ENCODE assay signal across 13 mouse cellular contexts in genomic region chr17:47796968-47797367, GRCm38 (mm10). TPM values are rescaled to one million over a fixed set of nuclear protein-coding genes. Genes with fewer than 3 reads are reported as not detected.
DNase-seq lines count a peak whose midpoint lies in the region; ATAC-seq and TF ChIP-seq lines count a peak whose summit lies in the region.
"Had no signal": no experiment of that assay in that cellular context is flagged by ENCODE, and none has a peak within 500 bp of the region (broad histone marks: within the 10 kb centered on the region; RNA-seq: fewer than 3 reads in every experiment).

No protein-coding gene starts in this region.

- TF ChIP-seq CTCF in kidney, adult 2 months (conservative IDR thresholded peaks at IDR 0.05; ENCODE audit: insufficient read depth, insufficient read length, low read depth, low read length) = peak; percentile 20; the same call in 1 of the 2 replicates
- TF ChIP-seq CTCF in small intestine, adult 2 months (IDR thresholded peaks at IDR 0.05; ENCODE audit: extremely low read depth, insufficient read length, insufficient replicate concordance, low read depth, low read length) = peak; percentile 30; the same call in 1 of the 2 replicates
- TF ChIP-seq CTCF in hindbrain, postnatal 0 days (IDR thresholded peaks at IDR 0.05; ENCODE audit: low read depth) = no peak; the same call in 1 of the 2 replicates

- H3K36me3 ChIP-seq in kidney, adult 2 months (ENCODE audit: control insufficient read depth, insufficient read depth, low read length) = no peaks in the 10 kb centered on the region
- H3K36me3 ChIP-seq in kidney, embryonic 15.5 days = no peaks in the 10 kb centered on the region
- H3K36me3 ChIP-seq in small intestine, adult 2 months (ENCODE audit: control insufficient read depth, insufficient read depth, low read length) = no peaks in the 10 kb centered on the region; the same call in 1 of the 2 replicates
- H3K36me3 ChIP-seq in hindbrain, postnatal 0 days (ENCODE audit: insufficient read depth, low read length) = no peaks in the 10 kb centered on the region
- H3K36me3 ChIP-seq: embryonic facial prominence, embryonic 13.5 days; forebrain, embryonic 15.5 days; lung, embryonic 15.5 days had no signal

- no peak overlapping the region for H3K4me3 ChIP-seq in kidney, adult 2 months (ENCODE audit: insufficient read depth, low read depth, low read length)
- H3K4me3 ChIP-seq in kidney, embryonic 15.5 days (replicated peaks) = no peak overlapping the region
- H3K4me3 ChIP-seq in small intestine, adult 2 months (ENCODE audit: low read depth, low read length) = no peak overlapping the region
- H3K4me3 ChIP-seq in hindbrain, postnatal 0 days (ENCODE audit: low read length) = no peak overlapping the region
- H3K4me3 ChIP-seq: embryonic facial prominence, embryonic 13.5 days; forebrain, embryonic 15.5 days; lung, embryonic 15.5 days had no signal

- no peaks in the 10 kb centered on the region for H3K4me1 ChIP-seq in kidney, adult 2 months (ENCODE audit: control insufficient read depth, insufficient read depth, low read length)
- H3K4me1 ChIP-seq in kidney, embryonic 15.5 days = peaks cover 37% of the 10 kb centered on the region
- H3K4me1 ChIP-seq in small intestine, adult 2 months (ENCODE audit: control insufficient read depth, insufficient read depth, insufficient read length, low read length) = no peaks in the 10 kb centered on the region
- H3K4me1 ChIP-seq in hindbrain, postnatal 0 days (ENCODE audit: insufficient read depth, low read length) = 0 out of 2 replicates have a peak, but pooled peaks cover under 1% of the 10 kb centered on the region

- TF ChIP-seq POLR2A in kidney, adult 2 months (IDR thresholded peaks at IDR 0.05; ENCODE audit: low read depth, low read length) = no peak
- no peak for TF ChIP-seq POLR2A in small intestine, adult 2 months (IDR thresholded peaks at IDR 0.05; ENCODE audit: low read depth, low read length)

- H3K9me3 ChIP-seq in kidney, embryonic 15.5 days (replicated peaks) = no peaks in the 10 kb centered on the region
- no peaks in the 10 kb centered on the region for H3K9me3 ChIP-seq in hindbrain, postnatal 0 days (ENCODE audit: low read length)
- H3K9me3 ChIP-seq: embryonic facial prominence, embryonic 13.5 days; forebrain, embryonic 15.5 days; lung, embryonic 15.5 days had no signal

- no peak overlapping the region for H3K27ac ChIP-seq in kidney, adult 2 months (ENCODE audit: insufficient read depth, low read depth, low read length)
- H3K27ac ChIP-seq in kidney, embryonic 15.5 days = no peak overlapping the region
- H3K27ac ChIP-seq in small intestine, adult 2 months (ENCODE audit: insufficient read depth, low read depth, low read length) = no peak overlapping the region
- H3K27ac ChIP-seq in hindbrain, postnatal 0 days = no peak overlapping the region
- H3K27ac ChIP-seq: embryonic facial prominence, embryonic 13.5 days; lung, embryonic 15.5 days had no signal

- ATAC-seq in kidney, embryonic 15.5 days (replicated peaks; ENCODE audit: low FRiP score) = no peak
- ATAC-seq in hindbrain, postnatal 0 days = no peak
- ATAC-seq: midbrain, embryonic 16.5 days had no signal

- H3K4me2 ChIP-seq in kidney, embryonic 15.5 days = no peak overlapping the region
- H3K4me2 ChIP-seq in hindbrain, postnatal 0 days (ENCODE audit: low read depth, low read length) = no peak overlapping the region
- H3K4me2 ChIP-seq: embryonic facial prominence, embryonic 13.5 days; forebrain, embryonic 15.5 days; lung, embryonic 15.5 days had no signal

- no peaks in the 10 kb centered on the region for H3K27me3 ChIP-seq in kidney, adult 2 months (replicated peaks; ENCODE audit: control insufficient read depth, insufficient read depth, low read length)
- H3K27me3 ChIP-seq in kidney, embryonic 15.5 days = 0 out of 2 replicates have a peak, but pooled peaks cover 7% of the 10 kb centered on the region
- H3K27me3 ChIP-seq in small intestine, adult 2 months (ENCODE audit: control insufficient read depth, insufficient read depth, low read length) = no peaks in the 10 kb centered on the region
- no peaks in the 10 kb centered on the region for H3K27me3 ChIP-seq in hindbrain, postnatal 0 days (ENCODE audit: insufficient read depth, low read length)
- H3K27me3 ChIP-seq: embryonic facial prominence, embryonic 13.5 days; forebrain, embryonic 15.5 days; lung, embryonic 15.5 days had no signal

- WGBS in kidney, adult 2 months = 69% methylated on average over 4 of the region's 4 CpGs
- 74% methylated on average over 4 of the region's 4 CpGs for WGBS in kidney, embryonic 15.5 days
- 65% methylated on average over 4 of the region's 4 CpGs for WGBS in small intestine, adult 2 months
- 73% methylated on average over 4 of the region's 4 CpGs for WGBS in hindbrain, postnatal 0 days

- no peak for DNase-seq in kidney, adult 2 months
- peak; percentile 31 for DNase-seq in lung, postnatal 36 days
- DNase-seq in lung, postnatal 4 days = no peak
- DNase-seq in ES-CJ7 (ENCODE audit: low read depth, low spot score) = peak; percentile 71
- no peak for DNase-seq in hindbrain, postnatal 0 days (ENCODE audit: low spot score)
- DNase-seq: cerebellum, postnatal 14 days; heart, adult 18-20 months had no signal

- H3K9ac ChIP-seq in kidney, embryonic 15.5 days = no peak overlapping the region
- H3K9ac ChIP-seq in hindbrain, postnatal 0 days (replicated peaks; ENCODE audit: low read length) = no peak overlapping the region
- H3K9ac ChIP-seq: embryonic facial prominence, embryonic 13.5 days; forebrain, embryonic 15.5 days; lung, embryonic 15.5 days had no signal

RNA-seq across cellular contexts. Expression of gene Mdfi, which starts 37.5 kb away (rescaled TPM):
- 4.9 and 6.6 TPM in 2 replicates for polyA plus RNA-seq in kidney, adult 2 months (2012; rRNA removed)
- 7.7 and 12.6 TPM in 2 replicates for polyA plus RNA-seq in kidney, embryonic 15.5 days (2015; fragmentation: Nextera tagmentation; extraction: Ambion mirVana)
- 7.3 and 12.3 TPM in 2 replicates for polyA plus RNA-seq in small intestine, adult 2 months (2012; rRNA removed)
- 14.7 and 38.7 TPM in 2 replicates for total RNA-seq in hindbrain, postnatal 0 days (2014; rRNA removed)
- polyA plus RNA-seq in hindbrain, postnatal 0 days (2015; fragmentation: Nextera tagmentation; extraction: Ambion mirVana) = 2.6 TPM in 2 replicates

Comparison
In these comparisons a context has a peak if more than half of its experiments do, and no peak if none do; other contexts are left out.
1. DNase-seq: peak in lung, postnatal 36 days (single experiment) and ES-CJ7 (single experiment); none in kidney, adult 2 months (single experiment), lung, postnatal 4 days (0 of 2) and hindbrain, postnatal 0 days (single experiment).